ENCODE assay signal across 13 mouse cellular contexts in genomic region chr4:102854928-102855892, GRCm38 (mm10).
DNase-seq lines count a peak whose midpoint lies in the region; ATAC-seq and TF ChIP-seq lines count a peak whose summit lies in the region.
"Had no signal": no experiment of that assay in that cellular context is flagged by ENCODE, and none has a peak within 500 bp of the region (broad histone marks: within the 10 kb centered on the region; RNA-seq: fewer than 3 reads in every experiment).

No protein-coding gene starts in this region.

- in situ Hi-C loops in CH12.LX (cut with MboI; ENCODE audit: low pct_ligation_motif_present, low pct_unique_long_range_greater_than_20kb, low sequenced_read_pairs): no loop called here

- peak overlapping the region; percentile 14 for H3K27ac ChIP-seq in CH12.LX (ENCODE audit: insufficient read depth, low read depth)
- peak overlapping the region; percentile 36; the same call in 1 of the 2 replicates for H3K27ac ChIP-seq in forebrain, embryonic 15.5 days (replicated peaks)
- no peak overlapping the region for H3K27ac ChIP-seq in heart, embryonic 11.5 days (ENCODE audit: low read depth, low read length)
- H3K27ac ChIP-seq: limb, embryonic 15.5 days had no signal

- dilution Hi-C loops in CH12.LX (cut with MboI; ENCODE audit: extremely low pct_ligation_motif_present, extremely low pct_unique_long_range_greater_than_20kb, low sequenced_read_pairs): no loop called here

- no peak for TF ChIP-seq POLR2A in CH12.LX (IDR thresholded peaks at IDR 0.05; ENCODE audit: low read depth, low read length)

- no peaks in the 10 kb centered on the region for H3K9me3 ChIP-seq in CH12.LX (replicated peaks; ENCODE audit: low read length)
- H3K9me3 ChIP-seq in forebrain, embryonic 15.5 days: no peaks in the 10 kb centered on the region
- no peaks in the 10 kb centered on the region for H3K9me3 ChIP-seq in heart, embryonic 11.5 days (replicated peaks; ENCODE audit: control insufficient read depth, low read length)
- H3K9me3 ChIP-seq: limb, embryonic 15.5 days had no signal

- WGBS in forebrain, embryonic 15.5 days: 13% methylated on average over 10 of the region's 10 CpGs
- WGBS in heart, embryonic 11.5 days (ENCODE audit: insufficient replicate concordance): 75% methylated on average over 10 of the region's 10 CpGs

- H3K9ac ChIP-seq in CH12.LX (ENCODE audit: insufficient read depth, low read depth): peak overlapping the region; percentile 7
- H3K9ac ChIP-seq in forebrain, embryonic 15.5 days (replicated peaks): no peak overlapping the region
- H3K9ac ChIP-seq in heart, embryonic 11.5 days (ENCODE audit: low read depth, low read length): no peak overlapping the region
- H3K9ac ChIP-seq: limb, embryonic 15.5 days had no signal

- H3K4me1 ChIP-seq in CH12.LX (ENCODE audit: control insufficient read depth in 1 of 2, insufficient read depth in 2 of 2): peaks cover 10 to 55% of the 10 kb centered on the region in 2 experiments
- peaks cover 19% of the 10 kb centered on the region for H3K4me1 ChIP-seq in forebrain, embryonic 15.5 days
- H3K4me1 ChIP-seq in heart, embryonic 11.5 days (ENCODE audit: control insufficient read depth, insufficient read depth, low read length): no peaks in the 10 kb centered on the region
- H3K4me1 ChIP-seq: limb, embryonic 15.5 days; megakaryocyte, embryonic 14.5 days had no signal

- no peaks in the 10 kb centered on the region for H3K27me3 ChIP-seq in CH12.LX (replicated peaks)
- H3K27me3 ChIP-seq in forebrain, embryonic 15.5 days: no peaks in the 10 kb centered on the region
- H3K27me3 ChIP-seq in heart, embryonic 11.5 days (ENCODE audit: control insufficient read depth, insufficient read depth, low read length): no peaks in the 10 kb centered on the region
- H3K27me3 ChIP-seq: limb, embryonic 15.5 days; megakaryocyte, embryonic 14.5 days had no signal

- H3K36me3 ChIP-seq in CH12.LX (replicated peaks in 1 of 2; ENCODE audit: control insufficient read depth in 1 of 2, insufficient read depth in 1 of 2, low read length in 1 of 2): peaks cover 16 to 24% of the 10 kb centered on the region in 2 experiments
- H3K36me3 ChIP-seq in forebrain, embryonic 15.5 days: no peaks in the 10 kb centered on the region
- no peaks in the 10 kb centered on the region for H3K36me3 ChIP-seq in heart, embryonic 11.5 days (ENCODE audit: control insufficient read depth, insufficient read depth, low read length)
- H3K36me3 ChIP-seq: limb, embryonic 15.5 days had no signal

- no peak for TF ChIP-seq EP300 in CH12.LX (IDR thresholded peaks at IDR 0.05; ENCODE audit: low read length)

- ATAC-seq in CD4-positive, CD25-positive, alpha-beta regulatory T cell, adult 4 months: no peak
- ATAC-seq in forebrain, embryonic 15.5 days (replicated peaks): peak; percentile 78
- no peak for ATAC-seq in heart, embryonic 11.5 days (replicated peaks; ENCODE audit: insufficient number of reproducible peaks, low FRiP score, low TSS enrichment)
- ATAC-seq: Patski had no signal

- H3K79me2 ChIP-seq in CH12.LX (replicated peaks; ENCODE audit: control insufficient read depth, extremely low read depth, insufficient read depth, poor library complexity, severe bottlenecking): peaks cover 58% of the 10 kb centered on the region

- peak overlapping the region in 2 of 3 experiments; percentile 34 to 72 for H3K4me3 ChIP-seq in CH12.LX (replicated peaks in 1 of 3; ENCODE audit: low read depth in 2 of 3, low read length in 2 of 3, poor library complexity in 1 of 3)
- H3K4me3 ChIP-seq in forebrain, embryonic 15.5 days: no peak overlapping the region
- no peak overlapping the region for H3K4me3 ChIP-seq in heart, embryonic 11.5 days (ENCODE audit: low read depth, low read length)
- H3K4me3 ChIP-seq: erythroblast, embryonic 14.5 days; limb, embryonic 15.5 days; megakaryocyte, embryonic 14.5 days had no signal

- TF ChIP-seq RAD21 in CH12.LX (IDR thresholded peaks at IDR 0.05; ENCODE audit: low read depth, low read length): no peak

- no peak for TF ChIP-seq CTCF in CH12.LX (conservative IDR thresholded peaks at IDR 0.05 in 1 of 2, IDR thresholded peaks at IDR 0.05 in 1 of 2; ENCODE audit: low read depth in 2 of 2, low read length in 2 of 2)

- peak overlapping the region; percentile 92 for H3K4me2 ChIP-seq in CH12.LX (ENCODE audit: insufficient read depth, low read depth, poor library complexity, severe bottlenecking)
- H3K4me2 ChIP-seq in forebrain, embryonic 15.5 days (replicated peaks): no peak overlapping the region
- no peak overlapping the region for H3K4me2 ChIP-seq in heart, embryonic 11.5 days
- H3K4me2 ChIP-seq: limb, embryonic 15.5 days had no signal

- peak; percentile 3 for DNase-seq in CD4-positive, CD25-positive, alpha-beta regulatory T cell, adult 2 months (ENCODE audit: low read depth, low spot score)
- DNase-seq in CH12.LX (ENCODE audit: extremely low read depth): peak; percentile 49
- DNase-seq in mesoderm, embryonic 11.5 days (ENCODE audit: low read depth, low spot score): peak; percentile 23
- no peak for DNase-seq in urinary bladder, postnatal 10 days (ENCODE audit: low spot score)
- no peak for DNase-seq in ovary, postnatal 14 days (ENCODE audit: low spot score)
- DNase-seq: heart, adult 18-20 months had no signal

TF ChIP-seq in CH12.LX, 34 proteins besides CTCF, POLR2A, EP300 and RAD21:
- no peak for TF ChIP-seq UBTF (IDR thresholded peaks at IDR 0.05; ENCODE audit: low read depth, low read length)
- TF ChIP-seq MEF2A (IDR thresholded peaks at IDR 0.05; ENCODE audit: borderline replicate concordance, low read depth, low read length): no peak
- no peak for TF ChIP-seq GABPA (IDR thresholded peaks at IDR 0.05; ENCODE audit: insufficient replicate concordance, low read depth, low read length)
- TF ChIP-seq SIN3A (IDR thresholded peaks at IDR 0.05; ENCODE audit: low read length): no peak
- TF ChIP-seq TBP (conservative IDR thresholded peaks at IDR 0.05; ENCODE audit: low read depth, low read length): no peak
- no peak for TF ChIP-seq ZNF384 (IDR thresholded peaks at IDR 0.05; ENCODE audit: low read depth, low read length)
- TF ChIP-seq NRF1 (IDR thresholded peaks at IDR 0.05; ENCODE audit: low read depth, low read length): no peak
- no peak for TF ChIP-seq ZMIZ1 (IDR thresholded peaks at IDR 0.05; ENCODE audit: low read depth, low read length)
- no peak for TF ChIP-seq MAX (IDR thresholded peaks at IDR 0.05; ENCODE audit: low read length)
- no peak for TF ChIP-seq JUN (IDR thresholded peaks at IDR 0.05; ENCODE audit: insufficient read depth, low read depth, low read length)
- TF ChIP-seq ZC3H11A (IDR thresholded peaks at IDR 0.05; ENCODE audit: low read depth, low read length): no peak
- TF ChIP-seq E2F4 (IDR thresholded peaks at IDR 0.05; ENCODE audit: insufficient replicate concordance, low read depth, low read length): no peak
- no peak for TF ChIP-seq ETS1 (conservative IDR thresholded peaks at IDR 0.05; ENCODE audit: low read depth, low read length)
- no peak for TF ChIP-seq POLR2AphosphoS2 (IDR thresholded peaks at IDR 0.05; ENCODE audit: low read depth, low read length)
- TF ChIP-seq JUND (conservative IDR thresholded peaks at IDR 0.05; ENCODE audit: low read depth, low read length): no peak
- TF ChIP-seq MAFK (IDR thresholded peaks at IDR 0.05; ENCODE audit: insufficient replicate concordance, low read length): no peak
TF ChIP-seq in CH12.LX: peak in this region for 0.

Comparison
In these comparisons a context has a peak if more than half of its experiments do, and no peak if none do; other contexts are left out.
1. DNase-seq: peak in CD4-positive, CD25-positive, alpha-beta regulatory T cell, adult 2 months (single experiment), CH12.LX (single experiment) and mesoderm, embryonic 11.5 days (single experiment); none in urinary bladder, postnatal 10 days (single experiment) and ovary, postnatal 14 days (single experiment).
2. H3K4me3 ChIP-seq: peak in CH12.LX (2 of 3); none in forebrain, embryonic 15.5 days (single experiment) and heart, embryonic 11.5 days (single experiment).